Mouse (Mus musculus): ENCODE data around the gene Cnga1.

Cnga1 gene

GRCm38 (mm10) chr5:72644175-72644574 lies at the start of gene Cnga1:
TSS of gene Cnga1 (minus strand) at chr5:72644275.
- DNase-seq: no peak

GRCm38 (mm10) chr5:72690516-72690915 lies 46.4 kb upstream of the Cnga1 start:
- no peak for DNase-seq

- no peak for DNase-seq
Observed at GRCm38 (mm10) chr5:72689556-72689955, 45.5 kb upstream of the Cnga1 start.

GRCm38 (mm10) chr5:72681451-72681850 lies 37.4 kb upstream of the Cnga1 start:
- DNase-seq: no peak

GRCm38 (mm10) chr5:72674994-72675542 lies 31.0 kb upstream of the Cnga1 start:
- DNase-seq: no peak

- no peak for DNase-seq
Observed at GRCm38 (mm10) chr5:72671017-72671699, 27.1 kb upstream of the Cnga1 start.

- DNase-seq: no peak
Observed at GRCm38 (mm10) chr5:72668351-72668750, 24.3 kb upstream of the Cnga1 start.

- no peak for DNase-seq
Observed at GRCm38 (mm10) chr5:72666428-72666827, 22.4 kb upstream of the Cnga1 start.

GRCm38 (mm10) chr5:72665281-72665680 lies 21.2 kb upstream of the Cnga1 start:
- DNase-seq: peak; percentile 31

GRCm38 (mm10) chr5:72664854-72665253 lies 20.8 kb upstream of the Cnga1 start:
- no peak for DNase-seq

- no peak for DNase-seq
Observed at GRCm38 (mm10) chr5:72664126-72664525, 20.1 kb upstream of the Cnga1 start.

- DNase-seq: no peak
Observed at GRCm38 (mm10) chr5:72661051-72661781, 17.1 kb upstream of the Cnga1 start.

- DNase-seq: no peak
Observed at GRCm38 (mm10) chr5:72658375-72658774, 14.3 kb upstream of the Cnga1 start.

- no peak for DNase-seq
Observed at GRCm38 (mm10) chr5:72656270-72656791, 12.3 kb upstream of the Cnga1 start.

- no peak for DNase-seq
Observed at GRCm38 (mm10) chr5:72653068-72653674, 9.1 kb upstream of the Cnga1 start.

GRCm38 (mm10) chr5:72648987-72649735 lies 5.1 kb upstream of the Cnga1 start:
- no peak for DNase-seq

- DNase-seq: no peak
Observed at GRCm38 (mm10) chr5:72647958-72648595, 4.0 kb upstream of the Cnga1 start.

- DNase-seq: no peak
Observed at GRCm38 (mm10) chr5:72647418-72647907, 3.4 kb upstream of the Cnga1 start, which contains the start of gene Nipal1. TSS of gene Nipal1 (plus strand) at chr5:72647795.

- DNase-seq: no peak
Observed at GRCm38 (mm10) chr5:72646996-72647395, 2.9 kb upstream of the Cnga1 start.

- DNase-seq: no peak
Observed at GRCm38 (mm10) chr5:72646131-72646530, 2.1 kb upstream of the Cnga1 start.

- no peak for DNase-seq
Observed at GRCm38 (mm10) chr5:72643655-72644054, 420 bp downstream of the Cnga1 start.

GRCm38 (mm10) chr5:72640072-72640471 lies 4.0 kb downstream of the Cnga1 start:
- no peak for DNase-seq
